Mouse (Mus musculus): ENCODE data around the gene Tmigd1. TPM values are rescaled to one million over a fixed set of nuclear protein-coding genes. Genes with fewer than 3 reads are reported as not detected.

The Tmigd1 gene
- polyA plus RNA-seq, 1 experiment from 2014 or later, result not detected

- WGBS, result 91% methylated on average over 5 of the region's 5 CpGs
- ATAC-seq (ENCODE audit: low read depth), result no peak
These were observed 28.1 kb upstream of the Tmigd1 start for GRCm38 (mm10) chr11:76873865-76874264.

GRCm38 (mm10) chr11:76874766-76875165 is 27.2 kb upstream of the Tmigd1 start:
- H3K9me3 ChIP-seq (ENCODE audit: control insufficient read depth, low read length), result no peaks in the 10 kb centered on the region
- no peaks in the 10 kb centered on the region for H3K27me3 ChIP-seq (ENCODE audit: control insufficient read depth, insufficient read depth, low read length)
- no peak overlapping the region for H3K4me2 ChIP-seq (ENCODE audit: low read depth, low read length)
- no peaks in the 10 kb centered on the region for H3K4me1 ChIP-seq (ENCODE audit: control insufficient read depth, insufficient read depth, low read length)
- no peak for ATAC-seq (ENCODE audit: low read depth)
- H3K27ac ChIP-seq (ENCODE audit: low read depth, low read length), result no peak overlapping the region
- no peak overlapping the region for H3K9ac ChIP-seq (replicated peaks; ENCODE audit: low read depth, low read length)
- 77% methylated on average over 6 of the region's 6 CpGs for WGBS
- H3K36me3 ChIP-seq (ENCODE audit: control insufficient read depth, insufficient read depth, low read length), result no peaks in the 10 kb centered on the region
- H3K4me3 ChIP-seq (ENCODE audit: low read depth, low read length), result no peak overlapping the region

More at GRCm38 (mm10) chr11:76873865-76874264, 28.1 kb upstream of the Tmigd1 start:
- Histone ChIP-seq H3K9ac (replicated peaks; ENCODE audit: low read depth, low read length) (no peak overlapping the region), H3K36me3 (ENCODE audit: control insufficient read depth, insufficient read depth, low read length) (no peaks in the 10 kb centered on the region), H3K4me2 (ENCODE audit: low read depth, low read length) (no peak overlapping the region), H3K27ac (ENCODE audit: low read depth, low read length) (no peak overlapping the region), H3K4me1 (ENCODE audit: control insufficient read depth, insufficient read depth, low read length) (no peaks in the 10 kb centered on the region), H3K27me3 (ENCODE audit: control insufficient read depth, insufficient read depth, low read length) (no peaks in the 10 kb centered on the region), H3K4me3 (ENCODE audit: low read depth, low read length) (no peak overlapping the region), H3K9me3 (ENCODE audit: control insufficient read depth, low read length) (no peaks in the 10 kb centered on the region)

GRCm38 (mm10) chr11:76879816-76880215 is 22.1 kb upstream of the Tmigd1 start:
- H3K4me1 ChIP-seq (ENCODE audit: control insufficient read depth, insufficient read depth, low read length), result no peaks in the 10 kb centered on the region
- no peak overlapping the region for H3K27ac ChIP-seq (ENCODE audit: low read depth, low read length)
- H3K4me2 ChIP-seq (ENCODE audit: low read depth, low read length), result no peak overlapping the region
- H3K27me3 ChIP-seq (ENCODE audit: control insufficient read depth, insufficient read depth, low read length), result no peaks in the 10 kb centered on the region
- H3K9ac ChIP-seq (replicated peaks; ENCODE audit: low read depth, low read length), result no peak overlapping the region
- H3K9me3 ChIP-seq (ENCODE audit: control insufficient read depth, low read length), result no peaks in the 10 kb centered on the region
- 90% methylated on average over 5 of the region's 5 CpGs for WGBS
- no peak for ATAC-seq (ENCODE audit: low read depth)
- H3K36me3 ChIP-seq (ENCODE audit: control insufficient read depth, insufficient read depth, low read length), result no peaks in the 10 kb centered on the region
- H3K4me3 ChIP-seq (ENCODE audit: low read depth, low read length), result no peak overlapping the region

- Histone ChIP-seq H3K9me3 (ENCODE audit: control insufficient read depth, low read length) (no peaks in the 10 kb centered on the region), H3K4me2 (ENCODE audit: low read depth, low read length) (no peak overlapping the region), H3K4me1 (ENCODE audit: control insufficient read depth, insufficient read depth, low read length) (no peaks in the 10 kb centered on the region), H3K27me3 (ENCODE audit: control insufficient read depth, insufficient read depth, low read length) (no peaks in the 10 kb centered on the region), H3K36me3 (ENCODE audit: control insufficient read depth, insufficient read depth, low read length) (no peaks in the 10 kb centered on the region), H3K27ac (ENCODE audit: low read depth, low read length) (no peak overlapping the region), H3K9ac (replicated peaks; ENCODE audit: low read depth, low read length) (no peak overlapping the region), H3K4me3 (ENCODE audit: low read depth, low read length) (no peak overlapping the region)
- WGBS, result 65% methylated on average over 5 of the region's 5 CpGs
- no peak for ATAC-seq (ENCODE audit: low read depth)
These were observed 17.5 kb upstream of the Tmigd1 start for GRCm38 (mm10) chr11:76884451-76884850.

- no peak for ATAC-seq (ENCODE audit: low read depth)
- no peak overlapping the region for H3K4me3 ChIP-seq (ENCODE audit: low read depth, low read length)
- no peaks in the 10 kb centered on the region for H3K9me3 ChIP-seq (ENCODE audit: control insufficient read depth, low read length)
- H3K27me3 ChIP-seq (ENCODE audit: control insufficient read depth, insufficient read depth, low read length), result no peaks in the 10 kb centered on the region
- no peak overlapping the region for H3K27ac ChIP-seq (ENCODE audit: low read depth, low read length)
- WGBS, result 60% methylated on average over 10 of the region's 10 CpGs
- H3K9ac ChIP-seq (replicated peaks; ENCODE audit: low read depth, low read length), result no peak overlapping the region
- H3K36me3 ChIP-seq (ENCODE audit: control insufficient read depth, insufficient read depth, low read length), result no peaks in the 10 kb centered on the region
- H3K4me1 ChIP-seq (ENCODE audit: control insufficient read depth, insufficient read depth, low read length), result no peaks in the 10 kb centered on the region
- H3K4me2 ChIP-seq (ENCODE audit: low read depth, low read length), result no peak overlapping the region
These were observed 12.4 kb upstream of the Tmigd1 start for GRCm38 (mm10) chr11:76889339-76890164.

- Histone ChIP-seq H3K4me2 (ENCODE audit: low read depth, low read length) (no peak overlapping the region), H3K4me3 (ENCODE audit: low read depth, low read length) (no peak overlapping the region), H3K27ac (ENCODE audit: low read depth, low read length) (no peak overlapping the region), H3K9me3 (ENCODE audit: control insufficient read depth, low read length) (no peaks in the 10 kb centered on the region), H3K4me1 (ENCODE audit: control insufficient read depth, insufficient read depth, low read length) (no peaks in the 10 kb centered on the region), H3K27me3 (ENCODE audit: control insufficient read depth, insufficient read depth, low read length) (no peaks in the 10 kb centered on the region), H3K36me3 (ENCODE audit: control insufficient read depth, insufficient read depth, low read length) (no peaks in the 10 kb centered on the region), H3K9ac (replicated peaks; ENCODE audit: low read depth, low read length) (no peak overlapping the region)
- 93% methylated on average over 7 of the region's 7 CpGs for WGBS
- ATAC-seq (ENCODE audit: low read depth), result no peak
These were observed 10.8 kb upstream of the Tmigd1 start for GRCm38 (mm10) chr11:76891171-76891570.

GRCm38 (mm10) chr11:76891738-76892349 is 10.1 kb upstream of the Tmigd1 start:
- no peak overlapping the region for H3K4me2 ChIP-seq (ENCODE audit: low read depth, low read length)
- 85% methylated on average over 4 of the region's 4 CpGs for WGBS
- ATAC-seq (ENCODE audit: low read depth), result no peak

GRCm38 (mm10) chr11:76892972-76893371 is 9.0 kb upstream of the Tmigd1 start:
- H3K4me3 ChIP-seq (ENCODE audit: low read depth, low read length), result no peak overlapping the region

More at GRCm38 (mm10) chr11:76891738-76892349, 10.1 kb upstream of the Tmigd1 start:
- H3K9me3 ChIP-seq (ENCODE audit: control insufficient read depth, low read length), result no peaks in the 10 kb centered on the region
- H3K27ac ChIP-seq (ENCODE audit: low read depth, low read length), result no peak overlapping the region
- no peak overlapping the region for H3K4me3 ChIP-seq (ENCODE audit: low read depth, low read length)
- H3K27me3 ChIP-seq (ENCODE audit: control insufficient read depth, insufficient read depth, low read length), result no peaks in the 10 kb centered on the region
- no peaks in the 10 kb centered on the region for H3K4me1 ChIP-seq (ENCODE audit: control insufficient read depth, insufficient read depth, low read length)
- no peaks in the 10 kb centered on the region for H3K36me3 ChIP-seq (ENCODE audit: control insufficient read depth, insufficient read depth, low read length)
- H3K9ac ChIP-seq (replicated peaks; ENCODE audit: low read depth, low read length), result no peak overlapping the region

GRCm38 (mm10) chr11:76893570-76893969 is 8.4 kb upstream of the Tmigd1 start:
- Histone ChIP-seq H3K9ac (replicated peaks; ENCODE audit: low read depth, low read length) (no peak overlapping the region), H3K4me2 (ENCODE audit: low read depth, low read length) (no peak overlapping the region), H3K9me3 (ENCODE audit: control insufficient read depth, low read length) (no peaks in the 10 kb centered on the region), H3K4me3 (ENCODE audit: low read depth, low read length) (no peak overlapping the region), H3K36me3 (ENCODE audit: control insufficient read depth, insufficient read depth, low read length) (no peaks in the 10 kb centered on the region), H3K4me1 (ENCODE audit: control insufficient read depth, insufficient read depth, low read length) (no peaks in the 10 kb centered on the region), H3K27ac (ENCODE audit: low read depth, low read length) (no peak overlapping the region), H3K27me3 (ENCODE audit: control insufficient read depth, insufficient read depth, low read length) (no peaks in the 10 kb centered on the region)
- WGBS, result 13% methylated on average over 4 of the region's 4 CpGs
- no peak for ATAC-seq (ENCODE audit: low read depth)

More at GRCm38 (mm10) chr11:76892972-76893371, 9.0 kb upstream of the Tmigd1 start:
- Histone ChIP-seq H3K9ac (replicated peaks; ENCODE audit: low read depth, low read length) (no peak overlapping the region), H3K4me2 (ENCODE audit: low read depth, low read length) (no peak overlapping the region), H3K27me3 (ENCODE audit: control insufficient read depth, insufficient read depth, low read length) (no peaks in the 10 kb centered on the region), H3K9me3 (ENCODE audit: control insufficient read depth, low read length) (no peaks in the 10 kb centered on the region), H3K27ac (ENCODE audit: low read depth, low read length) (no peak overlapping the region), H3K36me3 (ENCODE audit: control insufficient read depth, insufficient read depth, low read length) (no peaks in the 10 kb centered on the region), H3K4me1 (ENCODE audit: control insufficient read depth, insufficient read depth, low read length) (no peaks in the 10 kb centered on the region)
- no peak for ATAC-seq (ENCODE audit: low read depth)
- WGBS, result 92% methylated on average over 3 of the region's 3 CpGs

Data from neural tube, embryonic 14.5 days (tissue).